Mouse (Mus musculus): Measurements from ENCODE around the gene Cgnl1. TPM values are rescaled to one million over a fixed set of nuclear protein-coding genes. Genes with fewer than 3 reads are reported as not detected.

The Cgnl1 gene
- total RNA-seq, 2 experiments from 2014 or later: 3.9 to 4.1 TPM

DNA sequence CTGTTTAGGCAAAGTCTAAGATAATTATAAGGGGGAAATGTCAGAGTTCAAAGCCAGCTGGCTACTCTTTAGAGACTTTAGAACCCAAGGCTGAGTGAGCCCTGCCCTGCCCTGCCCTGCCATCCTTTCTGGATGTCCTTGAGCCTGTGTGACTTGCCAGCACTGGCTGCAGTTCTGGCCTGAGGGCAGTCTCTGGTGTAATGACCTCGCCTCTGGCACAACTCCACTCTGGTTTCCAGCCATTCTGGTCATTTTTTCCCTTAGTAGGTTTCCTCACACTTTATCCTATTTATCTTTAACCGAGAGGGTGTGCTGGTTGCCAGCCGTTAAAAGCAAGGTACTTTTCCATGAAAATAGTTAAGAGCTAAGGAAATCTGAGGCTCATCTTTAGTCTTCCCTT is 45.3 kb downstream of the Cgnl1 start:
- DNase-seq (ENCODE audit: low spot score): peak; percentile 53

DNA sequence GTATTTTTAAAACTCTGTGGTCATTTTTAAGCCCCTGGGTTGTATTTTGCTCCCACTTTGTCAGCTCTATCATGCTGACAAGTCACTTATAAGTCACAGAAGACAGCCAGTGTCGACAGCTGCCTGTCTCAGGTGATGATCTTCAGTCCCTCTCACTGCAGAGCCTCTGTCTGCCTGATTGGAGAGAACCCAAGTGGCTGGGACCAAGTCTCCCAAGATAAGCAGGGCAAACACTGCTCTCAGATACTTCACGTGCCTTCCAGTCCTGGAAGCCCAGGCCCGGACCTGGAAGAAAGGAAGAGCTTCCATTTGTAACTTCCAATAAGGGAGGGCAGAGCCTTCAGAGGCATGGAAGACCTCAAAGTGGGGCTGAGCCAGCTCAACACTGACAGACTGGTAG is 49.0 kb downstream of the Cgnl1 start:
- DNase-seq (ENCODE audit: low spot score): no peak

DNA sequence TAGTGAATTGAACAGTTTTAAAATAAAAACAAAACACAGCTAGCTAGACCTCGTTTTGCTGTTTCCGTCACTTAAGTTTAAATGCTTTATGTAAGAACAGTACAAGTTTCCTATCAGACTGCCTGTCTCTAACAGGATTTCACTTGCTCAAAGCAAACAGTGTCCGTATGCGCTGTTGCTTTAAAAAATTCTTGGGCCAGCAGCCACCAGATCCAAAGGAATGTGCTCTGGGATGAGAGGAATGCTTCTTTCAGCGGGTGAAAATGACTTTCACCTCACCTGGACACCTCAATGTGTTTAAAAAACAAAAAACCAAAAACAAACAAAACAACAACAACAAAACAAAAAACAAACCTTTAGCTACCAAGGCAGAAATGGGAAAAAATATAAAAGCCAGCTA is 54.4 kb downstream of the Cgnl1 start:
- DNase-seq (ENCODE audit: low spot score): no peak

DNA sequence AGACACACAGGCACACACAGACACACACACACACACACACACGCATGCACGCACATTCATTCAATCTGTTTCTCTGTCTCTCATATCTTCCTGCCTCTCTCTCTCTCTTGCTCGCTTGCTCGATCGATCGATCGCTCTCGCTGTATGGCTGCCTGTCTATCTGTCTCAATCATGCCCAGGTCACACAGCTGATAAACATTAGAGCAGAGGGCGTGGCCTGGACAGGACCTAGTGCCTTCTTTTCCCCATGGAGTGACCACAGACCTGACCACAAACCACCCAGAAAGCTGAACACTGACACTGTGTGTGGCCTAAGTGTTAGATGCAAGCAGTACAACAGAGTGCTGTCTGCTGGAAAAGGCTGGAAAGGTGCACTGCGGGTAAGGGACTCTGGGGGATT is 60.6 kb downstream of the Cgnl1 start:
- DNase-seq (ENCODE audit: low spot score): no peak

DNA sequence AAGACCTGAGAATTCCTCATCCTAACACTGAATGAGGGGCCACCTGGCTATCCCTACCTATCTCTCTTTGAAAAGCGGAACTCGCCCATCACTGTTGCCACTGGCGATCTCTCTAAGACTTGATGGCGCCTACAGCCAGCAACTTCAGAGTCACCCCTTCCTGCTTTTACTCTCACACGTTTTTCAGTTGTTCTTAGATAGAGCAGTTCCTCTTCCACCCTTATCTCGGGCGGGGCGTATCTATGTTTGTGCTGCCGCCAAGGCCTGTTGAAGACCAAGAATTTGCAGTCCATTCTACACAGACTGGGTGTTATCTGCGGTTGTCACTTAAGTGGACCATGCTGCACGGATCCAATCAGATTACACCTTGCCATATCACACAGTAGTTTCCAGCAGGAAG is 62.2 kb downstream of the Cgnl1 start:
- DNase-seq (ENCODE audit: low spot score): no peak

DNA sequence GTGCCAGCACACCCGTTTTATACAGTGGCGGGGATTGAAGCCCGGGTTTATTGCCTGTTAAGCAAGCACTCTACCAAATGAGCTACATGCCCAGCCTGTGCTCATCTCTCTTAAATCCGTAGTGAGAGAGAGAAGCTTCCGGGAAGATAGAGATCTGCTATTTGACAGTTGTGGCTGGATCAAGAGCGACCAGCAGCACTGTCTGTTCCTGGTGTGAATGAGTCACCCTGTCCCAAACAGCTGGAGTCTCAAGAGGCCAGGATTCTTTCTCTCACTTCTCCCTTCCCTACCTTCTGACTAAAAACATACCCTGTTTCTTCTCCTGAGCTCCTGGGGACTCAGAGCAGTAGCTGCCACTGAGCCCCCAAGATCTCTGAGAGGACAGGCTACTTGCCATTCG is 63.4 kb downstream of the Cgnl1 start:
- no peak for DNase-seq (ENCODE audit: low spot score)

DNA sequence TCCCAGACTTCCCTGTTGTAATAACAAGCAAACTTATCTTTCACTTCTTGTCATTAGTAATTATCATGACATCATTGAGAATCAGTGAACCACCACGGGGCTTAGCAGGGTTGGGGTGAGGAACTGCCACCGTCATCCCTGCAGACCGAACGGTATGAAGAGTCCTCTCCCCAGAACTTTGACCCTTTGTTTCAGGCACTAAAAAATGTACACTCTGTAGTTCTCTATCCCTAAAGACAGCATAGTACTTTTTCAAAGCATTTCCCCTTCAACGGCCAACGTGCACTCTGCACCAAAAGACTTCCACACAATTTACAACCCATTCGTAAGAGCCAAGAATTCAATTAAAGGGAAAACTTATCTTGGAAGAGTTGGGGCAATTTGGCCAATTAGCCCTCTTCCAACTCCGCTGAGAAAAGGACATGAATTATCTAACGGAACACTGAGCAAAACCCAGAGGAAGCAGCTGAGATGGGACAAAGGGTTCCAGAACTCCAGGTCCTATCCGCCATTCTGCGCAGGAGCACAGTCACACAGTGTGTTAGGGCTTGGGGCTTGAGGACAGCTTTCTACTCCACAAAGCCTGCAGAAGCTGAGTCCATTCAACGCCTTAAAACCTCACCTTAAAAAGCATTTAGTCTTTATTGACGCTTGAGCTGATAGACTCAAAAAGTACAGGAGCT is 66.9 kb downstream of the Cgnl1 start:
- peak; percentile 4 for DNase-seq (ENCODE audit: low spot score)

DNA sequence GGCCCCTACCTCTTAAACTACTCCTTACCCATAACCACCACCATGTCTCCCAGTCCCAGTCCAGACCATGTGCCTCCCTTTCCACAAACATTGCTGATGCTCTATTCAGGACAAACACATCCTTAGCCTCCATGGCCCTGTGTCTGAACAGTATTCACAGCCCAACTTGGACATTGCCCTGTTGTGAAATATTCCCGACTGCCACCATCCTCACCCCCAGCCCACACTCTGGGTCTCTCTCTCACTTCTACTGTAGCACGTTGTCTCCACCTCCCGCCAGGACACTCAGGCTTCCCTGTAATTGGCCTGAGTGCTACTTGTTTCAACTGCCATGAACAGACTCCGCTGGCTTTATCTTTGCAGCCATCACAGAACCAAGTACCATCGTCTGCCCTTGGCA is 72.3 kb downstream of the Cgnl1 start:
- DNase-seq (ENCODE audit: low spot score): no peak

DNA sequence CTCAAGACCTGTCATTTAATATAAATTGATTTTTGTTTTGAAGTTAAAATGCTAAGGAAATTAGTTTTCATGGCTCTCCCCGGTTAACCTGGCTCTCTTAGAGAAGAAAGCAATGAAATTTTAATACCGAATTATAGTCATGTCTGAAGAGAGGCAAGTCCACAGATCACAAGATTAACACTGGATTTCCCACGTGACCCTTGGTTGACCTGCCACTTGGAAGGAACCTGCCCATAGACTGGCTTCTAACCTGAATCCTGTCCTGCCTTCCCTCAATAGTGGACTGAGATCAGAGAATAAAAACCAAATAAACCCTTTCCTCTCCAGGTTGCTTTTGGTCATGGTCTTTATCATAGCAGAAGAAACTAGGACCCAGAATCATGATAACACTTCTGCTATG is 73.3 kb downstream of the Cgnl1 start:
- DNase-seq (ENCODE audit: low spot score): no peak

DNA sequence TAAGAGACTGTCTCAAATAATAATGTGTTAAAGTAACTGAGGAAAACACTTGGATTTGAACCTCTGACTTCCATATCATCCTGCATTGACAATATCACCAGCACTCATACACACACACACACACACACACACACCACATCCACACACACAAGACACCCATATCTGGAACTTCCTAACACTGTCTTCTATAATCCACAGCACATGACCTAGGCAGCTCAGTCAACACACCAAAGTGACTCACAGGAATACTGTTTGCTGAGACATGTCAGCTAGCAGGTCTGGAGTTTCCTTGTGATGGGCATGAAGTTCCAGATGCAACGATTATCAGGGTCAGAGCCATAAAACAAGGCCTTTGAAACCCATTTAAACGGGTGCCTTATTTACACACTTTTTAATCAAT is 74.2 kb downstream of the Cgnl1 start:
- no peak for DNase-seq (ENCODE audit: low spot score)

DNA sequence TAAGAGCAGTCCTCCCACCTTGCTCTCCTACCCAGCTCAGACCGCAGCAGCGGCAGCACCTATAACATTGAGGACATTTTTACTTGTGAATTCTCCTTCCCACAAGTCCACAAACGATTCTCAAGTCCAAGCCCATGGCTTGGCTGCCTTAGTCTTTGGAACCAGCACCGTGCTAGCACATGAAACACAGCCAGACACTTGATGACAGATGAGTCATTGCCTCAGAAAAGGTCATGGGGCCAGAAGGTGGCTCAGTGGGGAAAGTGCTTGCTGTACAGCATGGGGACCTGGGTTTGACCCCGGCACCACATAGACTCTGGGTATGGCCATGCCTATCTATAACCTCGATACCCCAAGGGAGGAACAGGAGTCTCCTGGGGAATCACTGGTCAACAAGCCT is 74.6 kb downstream of the Cgnl1 start:
- DNase-seq (ENCODE audit: low spot score): peak; percentile 62

DNA sequence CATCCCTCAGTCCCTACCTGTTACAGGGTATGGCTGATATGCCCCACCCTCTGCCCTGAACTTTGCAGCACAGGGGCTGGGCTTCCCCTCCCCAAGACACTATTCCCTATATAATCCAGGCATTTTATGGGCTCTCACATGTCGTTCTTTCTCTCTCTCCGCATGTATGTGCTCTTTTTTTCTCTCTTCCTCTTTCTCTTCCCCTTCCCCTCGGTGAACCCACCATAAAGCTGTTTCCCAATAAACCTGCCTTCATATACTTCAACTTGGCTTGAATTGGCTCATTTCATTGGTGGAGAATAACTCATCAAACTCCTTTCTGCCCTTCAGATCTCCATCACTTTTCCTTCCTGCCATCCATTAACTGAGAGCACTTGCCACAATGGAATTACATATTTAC is 76.3 kb downstream of the Cgnl1 start:
- DNase-seq (ENCODE audit: low spot score): no peak

DNA sequence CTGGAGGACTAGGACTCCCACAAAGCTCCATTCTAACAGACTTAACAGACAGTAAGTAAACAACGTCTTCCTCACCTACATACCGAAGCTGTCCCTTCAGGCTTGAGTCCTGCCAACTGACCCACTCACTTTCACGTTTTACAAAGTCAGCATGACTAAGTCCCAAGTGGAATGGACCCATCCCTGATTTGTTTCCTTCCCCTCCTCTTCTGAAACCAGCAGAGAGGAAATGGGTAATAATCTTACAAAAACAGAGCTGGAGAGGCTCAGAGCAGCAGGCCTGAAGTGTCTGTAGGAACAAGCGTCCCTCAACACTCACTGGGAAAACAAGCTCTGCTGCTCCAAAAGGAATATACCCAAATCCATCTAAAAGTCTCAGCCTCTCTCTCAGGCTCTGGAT is 77.2 kb downstream of the Cgnl1 start:
- no peak for DNase-seq (ENCODE audit: low spot score)

DNA sequence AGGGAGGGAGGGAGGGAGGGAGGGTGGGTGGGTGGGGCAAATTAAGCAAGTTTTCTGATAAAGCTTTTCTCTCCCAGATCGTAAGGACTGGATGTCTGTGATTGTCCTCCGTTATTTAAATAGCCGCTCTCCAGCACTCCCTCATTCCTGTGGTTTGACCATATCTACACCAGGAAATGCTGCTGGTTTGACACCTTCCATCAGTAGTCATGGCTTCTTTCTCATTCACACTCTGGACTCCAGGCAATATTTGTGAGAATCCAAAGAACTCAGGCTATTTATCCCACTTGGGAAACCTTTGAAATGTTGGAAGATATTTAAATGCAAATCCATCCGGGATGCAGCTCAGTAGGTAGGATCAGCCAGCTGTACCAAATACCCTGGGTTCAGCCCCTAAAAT is 77.6 kb downstream of the Cgnl1 start:
- DNase-seq (ENCODE audit: low spot score): no peak

DNA sequence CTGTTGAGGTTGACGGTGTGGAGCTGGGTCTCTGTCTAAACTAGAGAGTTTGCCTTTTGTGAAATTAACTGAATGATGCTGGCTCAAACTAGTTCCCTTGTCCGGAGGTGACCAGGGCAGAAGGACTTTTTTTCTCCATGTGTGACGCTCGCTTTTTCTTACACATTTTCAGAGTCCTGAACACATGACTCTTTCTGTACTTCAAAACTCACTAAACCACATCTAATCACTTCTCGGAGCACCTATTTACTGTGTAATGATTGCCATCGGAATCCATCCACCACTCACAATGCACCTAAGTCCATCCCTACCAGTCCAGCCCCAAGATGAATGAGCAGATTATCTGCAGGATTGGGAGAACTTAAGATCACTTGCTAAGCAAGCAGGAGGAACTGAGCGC is 79.2 kb downstream of the Cgnl1 start:
- DNase-seq (ENCODE audit: low spot score): no peak

DNA sequence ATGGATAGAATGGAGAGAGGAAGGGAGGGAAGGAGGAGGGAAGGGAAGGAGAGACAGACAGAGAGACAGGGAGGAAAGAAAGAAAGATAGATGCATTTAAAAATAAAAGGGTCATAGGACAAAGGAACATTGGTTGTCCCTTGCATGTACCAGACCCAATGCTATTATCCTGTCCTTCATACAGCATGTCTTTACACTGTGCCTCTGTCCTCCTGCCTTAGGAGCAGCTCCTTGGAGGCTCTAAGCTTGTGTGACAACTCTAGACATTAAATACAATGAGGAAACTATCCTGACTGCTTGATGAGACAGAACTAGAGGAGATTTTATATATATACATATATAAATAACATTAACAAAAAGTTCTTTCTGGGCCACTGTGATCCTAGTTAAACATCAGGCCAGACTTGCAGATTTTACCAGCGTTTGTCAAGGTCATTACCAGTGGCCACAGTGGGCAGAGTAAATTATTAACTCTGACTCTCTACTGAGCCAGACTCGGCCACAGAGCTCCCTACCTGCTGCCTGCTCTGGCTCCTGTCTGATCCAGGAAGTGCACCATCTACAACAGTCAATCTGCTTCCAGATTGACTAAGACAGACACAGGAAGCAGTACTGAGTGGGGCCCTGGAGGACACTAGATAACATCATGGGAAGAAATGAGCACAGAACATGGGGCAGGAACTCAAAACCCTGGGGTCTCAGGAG is 81.9 kb downstream of the Cgnl1 start:
- DNase-seq (ENCODE audit: low spot score): no peak

DNA sequence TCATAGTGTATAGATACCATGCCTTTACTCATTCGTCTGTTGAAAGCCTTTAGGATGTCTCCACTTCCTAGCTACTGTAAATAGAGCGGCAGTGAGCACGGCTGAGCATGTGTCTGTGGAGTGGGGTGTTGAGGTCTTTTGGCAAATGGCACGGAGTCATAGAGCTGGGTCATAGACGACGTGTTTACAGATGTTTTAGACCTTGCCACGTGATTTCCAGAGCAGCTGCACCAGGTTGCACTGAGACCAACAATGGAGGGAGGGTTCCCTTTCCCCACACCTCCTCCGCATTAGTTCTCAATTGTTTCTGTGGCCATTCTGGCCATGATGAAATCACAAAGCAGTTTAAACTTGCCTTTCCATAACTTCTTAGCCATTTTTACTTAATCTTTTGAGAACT is 84.9 kb downstream of the Cgnl1 start:
- DNase-seq (ENCODE audit: low spot score): no peak

DNA sequence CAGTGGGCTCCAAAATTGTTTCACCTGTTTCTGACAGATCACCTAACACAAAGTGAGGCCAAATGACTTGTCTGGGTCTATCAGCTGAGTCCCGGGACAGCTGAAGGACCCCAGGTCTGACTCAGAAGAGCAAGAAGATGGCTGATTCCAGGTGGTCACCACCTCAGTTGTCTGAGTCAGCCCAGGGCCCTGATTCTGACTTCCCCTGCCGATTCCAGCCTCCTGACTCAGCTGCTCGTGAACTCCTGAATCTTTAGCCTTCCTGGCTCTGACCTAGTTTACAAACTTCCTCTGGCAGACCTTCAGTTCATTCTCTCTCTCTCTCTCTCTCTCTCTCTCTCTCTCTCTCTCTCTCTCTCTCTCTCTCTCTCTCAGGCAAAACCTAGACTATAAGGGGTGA is 86.6 kb downstream of the Cgnl1 start:
- DNase-seq (ENCODE audit: low spot score): no peak

DNA sequence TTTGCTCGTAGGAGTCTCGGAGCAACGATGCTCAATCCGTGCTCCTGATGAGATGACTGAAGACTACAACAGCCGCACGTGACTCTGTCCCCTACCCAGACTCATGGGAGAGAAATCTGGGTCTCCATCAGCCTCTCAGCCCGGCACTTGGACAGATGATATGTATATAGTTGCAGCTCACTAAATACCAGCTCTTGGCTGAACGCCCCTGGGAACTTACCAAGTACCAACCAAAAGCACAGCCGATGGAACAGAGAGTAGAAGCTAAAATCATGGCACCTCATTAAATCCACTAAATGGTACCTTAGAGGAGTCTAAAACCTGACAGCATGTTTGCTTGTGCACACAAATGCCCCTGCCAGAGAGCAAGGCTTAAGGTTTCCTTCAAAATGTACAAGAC is 91.0 kb downstream of the Cgnl1 start:
- DNase-seq (ENCODE audit: low spot score): no peak

DNA sequence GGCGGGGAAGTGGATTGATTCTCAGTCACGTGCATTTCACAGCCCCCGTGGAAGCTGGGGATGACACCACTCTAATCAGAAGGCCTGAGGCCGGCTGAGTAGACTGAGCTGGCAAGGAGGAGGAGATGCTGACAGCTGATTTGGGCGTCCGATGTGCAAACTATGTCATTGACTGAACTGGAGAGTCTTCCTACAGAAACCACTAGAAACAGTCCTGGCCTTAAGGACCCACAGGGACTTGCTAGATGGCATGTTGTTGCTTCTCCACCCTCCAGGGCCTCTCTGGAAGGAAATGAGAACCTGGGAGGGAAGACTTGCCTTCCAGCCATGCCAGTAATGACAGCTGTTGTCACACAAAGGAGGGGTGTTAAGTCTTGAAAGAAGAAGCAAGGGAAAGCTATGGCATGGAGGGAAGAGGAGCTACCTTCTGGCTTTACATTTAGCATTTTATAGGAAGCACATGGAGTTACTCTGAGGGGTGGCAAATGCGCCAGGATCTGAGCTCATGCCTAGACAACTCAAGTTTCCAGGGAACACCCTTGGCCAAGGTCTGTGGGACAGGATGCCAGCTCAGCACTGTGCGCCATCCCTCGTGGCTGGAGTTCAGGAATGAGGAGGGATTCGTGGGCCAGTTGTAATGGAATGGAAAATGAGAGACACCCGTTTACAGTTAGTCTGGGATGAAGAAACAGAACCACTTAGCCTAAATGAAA is 92.1 kb downstream of the Cgnl1 start:
- DNase-seq (ENCODE audit: low spot score): peak; percentile 71

DNA sequence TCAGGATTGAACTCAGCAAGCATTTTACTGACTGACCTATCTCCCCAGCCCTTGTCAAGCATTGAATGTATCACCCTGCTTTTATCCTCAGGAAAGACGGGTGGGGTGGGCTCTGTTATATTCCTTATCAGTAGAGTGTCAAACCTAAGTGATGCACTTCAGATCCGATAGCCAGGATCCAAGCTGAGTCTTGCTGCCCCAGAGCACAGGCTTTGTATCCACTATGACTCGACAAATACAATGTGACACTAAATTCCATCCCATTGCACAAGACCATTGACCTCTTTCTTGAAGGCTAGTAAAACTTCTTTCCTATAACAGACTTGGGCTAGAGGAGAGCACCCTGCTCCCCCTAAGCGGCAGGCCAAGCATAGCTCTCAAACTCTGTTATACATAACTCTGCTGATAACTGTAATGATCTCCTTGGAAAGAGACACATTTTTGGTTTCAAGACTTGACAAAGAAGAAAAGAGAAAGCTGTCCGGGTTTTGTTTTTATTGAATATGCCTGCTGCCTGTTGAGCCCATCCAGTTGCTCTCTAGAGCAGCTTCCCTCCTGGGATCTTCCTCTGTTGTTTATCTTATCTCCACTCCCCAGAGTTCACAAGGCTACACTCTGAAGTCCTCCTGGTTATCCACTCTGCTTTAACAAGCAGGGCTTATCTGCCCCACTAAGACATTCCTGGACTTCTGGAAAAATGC is 94.3 kb downstream of the Cgnl1 start:
- no peak for DNase-seq (ENCODE audit: low spot score)

DNA sequence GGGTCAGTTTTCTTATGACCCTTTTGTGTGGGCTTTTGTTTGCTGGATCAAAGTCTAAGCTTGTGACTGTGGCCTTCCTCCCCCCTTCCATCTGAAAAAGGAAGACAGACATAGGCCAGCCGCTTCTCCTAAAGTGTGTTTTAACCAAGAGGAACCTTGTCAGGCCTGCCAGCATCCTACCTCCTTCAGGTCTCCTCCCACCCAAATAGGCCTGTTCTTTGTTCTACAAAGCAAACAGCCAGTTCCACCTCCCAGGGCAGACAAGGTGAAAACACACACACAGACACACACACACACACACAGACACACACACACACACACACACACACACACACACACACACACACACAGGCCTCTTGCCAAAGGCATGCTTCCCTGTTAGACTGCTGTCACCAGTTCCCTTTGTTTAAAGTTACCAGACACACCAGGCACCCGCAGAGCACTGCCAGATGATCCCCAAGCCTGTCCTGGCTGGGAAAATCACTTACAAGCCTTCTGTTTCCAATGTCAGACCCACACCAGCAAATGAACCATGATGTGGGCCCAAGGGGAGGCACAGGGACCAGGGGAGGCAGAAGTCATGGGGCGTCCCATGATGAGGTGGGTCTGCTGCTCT is 95.5 kb downstream of the Cgnl1 start:
- DNase-seq (ENCODE audit: low spot score): no peak
